Mouse (Mus musculus): ENCODE results near the gene Grap2.
"Not testable (repeated sequence)": the region's sequence is repeated elsewhere in the genome, so short reads cannot be mapped to it uniquely, and the experiment has no call there.

The Grap2 gene

DNA sequence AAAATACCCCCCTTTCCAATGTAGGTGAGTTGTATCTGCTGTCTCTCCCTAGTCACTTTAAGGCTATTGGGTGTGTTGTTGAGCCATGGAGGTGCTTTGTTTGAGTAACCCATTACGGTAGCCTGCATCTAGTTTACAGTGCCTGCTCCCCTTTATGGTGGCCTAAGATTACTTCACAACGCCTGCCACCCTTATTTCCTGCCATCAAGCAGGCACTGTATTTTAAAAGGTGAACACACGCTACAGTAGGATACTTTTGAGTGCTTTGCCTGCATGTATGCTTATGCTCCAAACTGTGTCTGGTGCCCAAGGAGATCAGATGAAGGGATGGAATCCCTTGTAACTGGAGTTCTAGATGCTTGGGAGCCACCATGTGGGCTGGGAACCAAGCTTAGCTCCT lies 5.3 kb upstream of the Grap2 start:
- DNase-seq, result no peak

- no peak for DNase-seq
Measured at GRCm38 (mm10) chr15:80567731-80568130, 4.7 kb upstream of the Grap2 start.

- no peak for DNase-seq
Measured at GRCm38 (mm10) chr15:80569205-80569604, 3.2 kb upstream of the Grap2 start.

- DNase-seq, result no peak
Measured at GRCm38 (mm10) chr15:80570226-80570625, 2.2 kb upstream of the Grap2 start.

DNA sequence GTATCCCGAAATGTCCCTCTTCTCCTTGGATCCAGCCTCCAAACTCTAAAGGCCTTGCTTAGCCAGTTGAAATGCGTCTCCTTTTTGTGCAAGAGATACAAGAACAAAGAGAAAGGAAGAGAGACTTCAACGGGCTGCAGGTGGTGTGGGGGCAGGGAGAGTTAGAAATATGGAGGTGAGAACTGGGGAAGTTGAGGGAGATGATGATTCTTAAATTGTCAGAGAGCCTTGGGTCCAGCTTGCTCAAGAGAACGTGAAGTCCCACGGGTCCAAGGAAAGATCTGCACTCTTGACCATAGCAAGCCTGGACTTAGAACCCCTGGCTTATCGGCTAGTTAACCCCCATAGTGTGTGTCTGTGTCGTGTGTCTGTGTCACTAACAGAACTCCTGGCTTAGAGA lies 783 bp upstream of the Grap2 start:
- DNase-seq, result no peak

DNA sequence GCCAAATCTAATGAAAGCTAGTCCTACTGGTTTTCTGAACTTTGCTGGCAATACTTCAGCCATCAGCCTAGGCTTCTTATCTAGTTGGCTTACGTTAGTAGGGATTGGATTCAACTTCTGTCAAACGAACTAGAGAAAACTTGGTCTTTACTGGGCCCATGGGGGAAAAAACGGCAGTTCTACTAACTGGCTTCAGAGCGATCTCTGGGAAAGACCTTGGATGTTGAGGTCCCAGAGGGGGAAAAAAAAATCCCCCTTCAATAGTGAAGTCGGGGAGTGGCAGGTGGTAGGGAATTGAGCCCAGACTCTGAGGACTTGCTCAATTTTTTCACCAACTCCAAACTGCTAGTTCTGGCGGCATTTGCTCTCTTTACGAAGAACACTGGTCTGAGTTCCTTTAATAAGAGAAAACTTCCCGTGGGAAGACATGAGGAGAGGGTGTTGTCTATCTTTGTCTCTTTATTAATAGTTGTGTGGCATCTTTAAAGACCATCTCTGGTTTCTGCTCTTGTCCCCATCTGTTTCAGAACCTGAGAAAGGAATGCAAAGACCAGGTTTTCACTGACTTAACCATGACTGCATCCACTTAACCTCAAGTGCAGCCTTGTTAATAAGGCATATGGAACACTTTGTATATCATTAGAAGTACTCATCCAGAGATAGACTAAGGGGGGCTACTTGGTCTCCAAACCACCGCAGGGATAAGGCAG lies 572 bp downstream of the Grap2 start:
- DNase-seq, result no peak

- DNase-seq, result no peak
Measured at GRCm38 (mm10) chr15:80574211-80575040, 2.0 kb downstream of the Grap2 start.

- DNase-seq, result no peak
Measured at GRCm38 (mm10) chr15:80575817-80576370, 3.5 kb downstream of the Grap2 start.

GRCm38 (mm10) chr15:80576415-80576994 lies 4.1 kb downstream of the Grap2 start:
- no peak for DNase-seq

DNA sequence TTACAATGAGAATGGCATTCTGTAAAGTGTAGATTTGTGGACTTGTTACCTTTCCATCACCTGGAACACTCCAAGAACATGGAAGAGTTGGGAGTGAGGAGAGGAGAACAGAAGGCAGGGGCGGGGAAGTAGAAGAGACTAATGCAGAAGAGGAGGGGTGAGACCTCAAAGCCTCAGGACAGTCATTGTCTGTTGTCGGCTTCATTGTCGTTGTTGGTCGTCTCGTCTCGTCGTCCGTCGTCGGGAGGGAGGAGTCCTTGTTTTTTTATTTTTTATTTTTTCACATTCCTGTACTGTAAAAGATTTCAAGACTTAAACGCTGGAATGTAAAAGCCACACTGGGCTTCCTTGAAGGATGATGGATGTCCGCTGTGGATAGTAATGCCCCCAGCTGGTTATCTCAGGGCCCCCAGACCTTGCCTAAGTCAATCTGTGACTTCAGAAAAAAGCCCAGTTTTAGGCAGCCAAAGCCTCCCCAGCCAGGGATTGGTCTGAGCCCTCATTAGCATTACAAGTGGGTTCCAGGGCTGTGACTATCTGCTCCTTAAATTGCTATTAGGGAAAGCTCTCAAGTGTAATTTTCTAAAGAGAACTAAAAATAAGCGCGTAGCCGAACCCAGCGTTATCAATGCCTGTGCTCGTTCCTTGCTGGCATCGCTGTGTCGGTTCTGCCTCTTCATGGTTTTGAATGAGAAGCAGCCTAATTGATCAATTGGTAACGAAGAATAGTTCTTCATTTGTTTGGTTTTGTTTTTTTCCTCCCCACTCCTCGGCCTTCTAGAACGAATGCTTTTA lies 5.0 kb downstream of the Grap2 start:
- DNase-seq, result no peak

DNA sequence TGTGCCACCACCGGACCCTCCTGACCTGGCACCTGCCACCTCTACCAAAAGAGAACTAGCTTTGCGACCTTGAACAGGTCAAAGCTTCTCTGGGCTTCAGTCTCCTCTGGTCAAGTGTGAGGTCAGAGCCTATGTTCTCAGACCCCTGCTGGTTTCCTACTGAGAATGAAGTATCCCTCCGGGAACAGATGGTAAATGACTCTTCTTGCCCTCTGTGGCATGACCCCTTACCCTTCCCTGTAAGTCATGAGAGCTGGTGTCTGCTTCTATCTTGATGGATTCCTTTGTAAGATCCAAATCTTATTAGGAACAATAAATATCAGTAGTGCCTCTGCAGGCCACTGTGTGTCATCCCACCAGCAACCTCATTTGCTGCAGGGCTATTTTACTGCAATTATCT lies 6.7 kb downstream of the Grap2 start:
- DNase-seq, result no peak

- DNase-seq, result not testable (repeated sequence)
Measured at GRCm38 (mm10) chr15:80580585-80580984, 8.2 kb downstream of the Grap2 start.

- DNase-seq, result peak in 1 of 2 experiments; percentile 27
Measured at GRCm38 (mm10) chr15:80582581-80583495, 10.4 kb downstream of the Grap2 start.

GRCm38 (mm10) chr15:80586296-80586695 lies 13.9 kb downstream of the Grap2 start:
- no peak for DNase-seq

DNA sequence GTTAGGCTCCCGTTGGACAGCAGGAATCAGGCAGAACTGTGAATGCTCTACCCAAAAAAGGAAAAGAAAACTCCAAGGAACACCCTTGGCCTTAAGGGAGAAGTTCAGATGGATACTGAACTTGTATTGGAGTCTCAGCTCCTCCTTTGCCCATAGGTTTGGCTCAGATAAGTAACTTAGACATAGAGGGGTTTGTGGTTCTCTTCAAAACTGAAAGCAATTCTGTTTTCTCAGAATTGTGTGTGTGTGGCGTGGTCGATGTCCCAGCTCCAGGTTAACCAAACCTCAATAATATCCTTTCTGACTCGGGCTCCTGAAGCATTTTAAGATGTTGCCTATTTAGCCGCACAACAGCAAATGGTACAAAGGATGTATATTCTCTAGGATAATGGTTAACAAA lies 18.2 kb downstream of the Grap2 start:
- DNase-seq, result no peak

GRCm38 (mm10) chr15:80592737-80593136 lies 20.3 kb downstream of the Grap2 start:
- DNase-seq, result no peak

- no peak for DNase-seq
Measured at GRCm38 (mm10) chr15:80593877-80594276, 21.5 kb downstream of the Grap2 start.

DNA sequence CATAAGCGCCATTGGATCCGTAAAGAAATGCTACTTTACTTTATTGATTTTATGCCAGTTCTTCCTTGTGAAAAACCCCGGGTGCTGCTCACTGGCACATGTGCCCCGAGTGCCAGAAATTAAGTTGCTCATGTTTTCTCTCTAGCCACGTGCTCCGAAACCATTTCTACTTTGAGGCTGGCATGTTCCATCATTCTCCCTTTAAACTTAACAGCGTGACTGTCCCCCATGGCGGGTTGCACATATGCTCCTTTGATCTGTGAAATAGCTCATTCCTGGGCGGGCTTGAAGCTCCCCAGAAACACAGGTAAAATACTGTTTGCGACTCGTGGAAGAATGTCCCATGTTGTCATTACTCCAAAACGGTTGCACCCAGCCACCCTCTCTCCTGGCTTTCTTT lies 26.4 kb downstream of the Grap2 start:
- DNase-seq, result no peak

GRCm38 (mm10) chr15:80599213-80599750 lies 26.9 kb downstream of the Grap2 start:
- peak; percentile 56 to 81 for DNase-seq

GRCm38 (mm10) chr15:80599843-80600242 lies 27.4 kb downstream of the Grap2 start:
- DNase-seq, result no peak

DNA sequence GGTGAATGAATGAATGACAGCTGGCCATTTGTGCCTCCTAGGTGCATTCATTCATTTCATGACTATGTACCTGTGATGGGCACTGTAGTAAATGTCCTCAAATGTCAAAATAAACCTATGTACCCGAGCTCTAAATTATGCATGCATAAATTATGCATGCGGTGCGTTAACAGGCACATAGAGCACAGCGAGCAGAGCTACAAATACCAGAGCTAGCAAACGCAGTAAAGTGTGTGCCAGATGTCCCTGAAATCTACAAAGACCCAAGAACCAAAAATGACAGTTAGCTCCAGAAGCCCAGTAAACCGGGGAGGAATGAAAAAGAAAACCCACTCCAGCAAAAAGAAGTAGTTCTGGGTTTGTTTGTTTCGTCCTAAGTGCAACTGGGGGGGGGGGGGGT lies 29.1 kb downstream of the Grap2 start:
- DNase-seq, result no peak
